ENCODE assay signal across 7 mouse cellular contexts in the genomic region with DNA sequence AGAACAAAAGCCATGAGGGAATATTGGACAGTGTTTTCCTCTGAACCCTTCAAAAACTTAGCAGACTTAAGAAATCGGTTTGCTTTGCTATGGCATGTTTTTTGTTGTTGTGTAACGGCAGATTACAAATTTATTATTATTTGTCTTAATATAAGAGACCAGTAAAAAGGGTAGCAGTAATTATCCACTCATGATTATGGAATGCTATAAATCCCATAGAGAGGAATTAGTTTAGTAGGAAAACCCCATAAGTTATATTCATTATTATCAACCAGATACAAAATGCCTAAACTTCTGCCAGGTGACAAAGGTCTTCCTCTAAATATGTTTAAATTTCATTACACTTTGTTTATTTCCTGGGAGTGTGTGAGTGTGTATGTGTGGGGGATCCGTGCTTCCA. TPM values are rescaled to one million over a fixed set of nuclear protein-coding genes. Genes with fewer than 3 reads are reported as not detected.
DNase-seq lines count a peak whose midpoint lies in the region; ATAC-seq and TF ChIP-seq lines count a peak whose summit lies in the region.

No protein-coding gene starts in this region.

- H3K4me2 ChIP-seq in lung, embryonic 15.5 days = peak overlapping the region; percentile 60
- peak overlapping the region; percentile 72 for H3K4me2 ChIP-seq in embryonic facial prominence, embryonic 15.5 days (replicated peaks)

- peak overlapping the region; percentile 91 for H3K27ac ChIP-seq in lung, embryonic 15.5 days
- H3K27ac ChIP-seq in embryonic facial prominence, embryonic 15.5 days (replicated peaks) = peak overlapping the region; percentile 95
- H3K27ac ChIP-seq in limb, embryonic 10.5 days = peak overlapping the region; percentile 97
- H3K27ac ChIP-seq in olfactory bulb, adult 2 months (ENCODE audit: insufficient read depth, low read depth, low read length) = no peak overlapping the region

- WGBS in lung, embryonic 15.5 days = 34% methylated on average over 3 of the region's 3 CpGs
- WGBS in embryonic facial prominence, embryonic 15.5 days = 23% methylated on average over 3 of the region's 3 CpGs
- 48% methylated on average over 3 of the region's 3 CpGs for WGBS in limb, embryonic 10.5 days
- 15% methylated on average over 3 of the region's 3 CpGs for WGBS in olfactory bulb, adult 2 months

- DNase-seq in lung, postnatal 25 days (ENCODE audit: low spot score) = no peak
- no peak for DNase-seq in limb, embryonic 10.5 days (ENCODE audit: low spot score)
- no peak for DNase-seq in thymus, postnatal 10 days (ENCODE audit: low spot score in 2 of 2)
- DNase-seq in testis, postnatal 10 days (ENCODE audit: low spot score) = no peak

- peak overlapping the region; percentile 68 for H3K4me3 ChIP-seq in lung, embryonic 15.5 days
- H3K4me3 ChIP-seq in embryonic facial prominence, embryonic 15.5 days (replicated peaks) = peak overlapping the region; percentile 87
- peak overlapping the region; percentile 86 for H3K4me3 ChIP-seq in limb, embryonic 10.5 days
- H3K4me3 ChIP-seq in olfactory bulb, adult 2 months (ENCODE audit: insufficient read depth, low read depth, low read length) = peak overlapping the region; percentile 72

- no peak for TF ChIP-seq POLR2A in olfactory bulb, adult 2 months (IDR thresholded peaks at IDR 0.05; ENCODE audit: insufficient read depth, low read depth, low read length)

- H3K27me3 ChIP-seq in lung, embryonic 15.5 days = no peaks in the 10 kb centered on the region
- no peaks in the 10 kb centered on the region for H3K27me3 ChIP-seq in embryonic facial prominence, embryonic 15.5 days
- no peaks in the 10 kb centered on the region for H3K27me3 ChIP-seq in limb, embryonic 10.5 days (ENCODE audit: low read depth, poor library complexity, severe bottlenecking)

- TF ChIP-seq CTCF in olfactory bulb, adult 2 months (IDR thresholded peaks at IDR 0.05; ENCODE audit: insufficient read depth, low read depth, low read length) = no peak

- no peaks in the 10 kb centered on the region for H3K9me3 ChIP-seq in lung, embryonic 15.5 days
- H3K9me3 ChIP-seq in embryonic facial prominence, embryonic 15.5 days (replicated peaks) = no peaks in the 10 kb centered on the region
- no peaks in the 10 kb centered on the region for H3K9me3 ChIP-seq in limb, embryonic 10.5 days (replicated peaks)

- H3K9ac ChIP-seq in lung, embryonic 15.5 days = peak overlapping the region; percentile 77
- peak overlapping the region; percentile 93 for H3K9ac ChIP-seq in embryonic facial prominence, embryonic 15.5 days

- H3K36me3 ChIP-seq in lung, embryonic 15.5 days = no peaks in the 10 kb centered on the region
- H3K36me3 ChIP-seq in embryonic facial prominence, embryonic 15.5 days = no peaks in the 10 kb centered on the region
- H3K36me3 ChIP-seq in limb, embryonic 10.5 days = peaks cover 9% of the 10 kb centered on the region

- no peak for ATAC-seq in lung, embryonic 15.5 days (ENCODE audit: borderline replicate concordance, extremely low read depth, low FRiP score, low TSS enrichment)
- ATAC-seq in embryonic facial prominence, embryonic 15.5 days (ENCODE audit: insufficient number of reproducible peaks, low FRiP score, low TSS enrichment, low read depth) = no peak

- H3K4me1 ChIP-seq in lung, embryonic 15.5 days = peaks cover 38% of the 10 kb centered on the region
- H3K4me1 ChIP-seq in embryonic facial prominence, embryonic 15.5 days = peaks cover 33% of the 10 kb centered on the region
- H3K4me1 ChIP-seq in limb, embryonic 10.5 days = peaks cover 31% of the 10 kb centered on the region
- peaks cover 22% of the 10 kb centered on the region for H3K4me1 ChIP-seq in olfactory bulb, adult 2 months (ENCODE audit: control insufficient read depth, insufficient read depth, low read length)

RNA-seq across cellular contexts. Expression of a gene that starts 0.7 kb away (rescaled TPM):
- 3.0 and 3.3 TPM in 2 replicates for polyA plus RNA-seq in lung, embryonic 15.5 days (2015; fragmentation: Nextera tagmentation; extraction: Ambion mirVana)
- 7.3 and 8.6 TPM in 2 replicates for polyA plus RNA-seq in embryonic facial prominence, embryonic 15.5 days (2015; fragmentation: Nextera tagmentation; extraction: Ambion mirVana)
- polyA plus RNA-seq in limb, embryonic 10.5 days (2016; fragmentation: Nextera tagmentation; extraction: Ambion mirVana) = 1.8 and 4.7 TPM in 2 replicates
- polyA plus RNA-seq in olfactory bulb, adult 2 months (2012; ENCODE audit: insufficient read depth, insufficient read length, low replicate concordance, missing spikeins) = not detected in 2 replicates

RNA-seq across cellular contexts. Expression of a gene that starts 1.3 kb away (rescaled TPM):
- 34.2 and 35.6 TPM in 2 replicates for polyA plus RNA-seq in lung, embryonic 15.5 days (2015; fragmentation: Nextera tagmentation; extraction: Ambion mirVana)
- polyA plus RNA-seq in embryonic facial prominence, embryonic 15.5 days (2015; fragmentation: Nextera tagmentation; extraction: Ambion mirVana) = 36.5 and 36.6 TPM in 2 replicates
- 28.1 and 33.9 TPM in 2 replicates for polyA plus RNA-seq in limb, embryonic 10.5 days (2016; fragmentation: Nextera tagmentation; extraction: Ambion mirVana)
- polyA plus RNA-seq in olfactory bulb, adult 2 months (2012; ENCODE audit: insufficient read depth, insufficient read length, low replicate concordance, missing spikeins) = not detected in 2 replicates
